Mouse (Mus musculus) bone marrow, adult 2 months (tissue): ENCODE measurements at regions not wholly inside any gene's neighbourhood (a gene's known extent, or its start where the extent isn't known, plus 50 kb on each side); places are given as distances from the start of the nearest gene placed in this dataset.

Experiments used
- H3K27ac ChIP-seq: fragments of 200-500 bp; 2 replicates; pipeline ENCODE4 v1.5.1; 2012; ENCODE audit warnings: low read depth, mild to moderate bottlenecking, control low read depth, inconsistent platforms, low read length; ENCODE audit not compliant: control insufficient read depth, poor library complexity, insufficient read depth
- H3K4me1 ChIP-seq: fragments of 200-500 bp; 2 replicates; pipeline ENCODE4 v1.6.1; 2011; ENCODE audit warnings: low read length; ENCODE audit not compliant: control insufficient read depth, insufficient read depth
- H3K4me3 ChIP-seq: fragments of 200-500 bp; replicated peaks from 2 replicates; pipeline ENCODE3; 2011; ENCODE audit warnings: mild to moderate bottlenecking, low read depth, low read length, control low read depth; ENCODE audit not compliant: control insufficient read depth
- CTCF ChIP-seq: fragments of 200-500 bp; IDR thresholded peaks from 2 replicates; pipeline ENCODE4 v1.5.1; 2011; ENCODE audit warnings: low read length, control low read depth; ENCODE audit not compliant: control insufficient read depth, insufficient read depth
- POLR2A ChIP-seq: fragments of 200-500 bp; IDR thresholded peaks from 2 replicates; pipeline ENCODE4 v1.6.1; 2011; ENCODE audit warnings: low read depth, mild to moderate bottlenecking, control low read depth, low read length, borderline replicate concordance; ENCODE audit not compliant: control insufficient read depth
- WGBS: fragments of 180-500 bp; shearing (Covaris S2); methylation state at CpG from one replicate; pipeline ENCODE4 v1.1.7; 2018; 5-methylcytosine and 5-hydroxymethylcytosine counted together

- TF ChIP-seq POLR2A = no peak
- no peak for TF ChIP-seq CTCF
- Histone ChIP-seq H3K4me3 (no peak overlapping the region), H3K4me1 (no peaks in the 10 kb centered on the region), H3K27ac (no peak overlapping the region)
- WGBS = 84% methylated on average over 3 of the region's 3 CpGs
These were observed 347.2 kb downstream of the Zfp619 start for GRCm38 (mm10) chr7:39864781-39865180.

DNA sequence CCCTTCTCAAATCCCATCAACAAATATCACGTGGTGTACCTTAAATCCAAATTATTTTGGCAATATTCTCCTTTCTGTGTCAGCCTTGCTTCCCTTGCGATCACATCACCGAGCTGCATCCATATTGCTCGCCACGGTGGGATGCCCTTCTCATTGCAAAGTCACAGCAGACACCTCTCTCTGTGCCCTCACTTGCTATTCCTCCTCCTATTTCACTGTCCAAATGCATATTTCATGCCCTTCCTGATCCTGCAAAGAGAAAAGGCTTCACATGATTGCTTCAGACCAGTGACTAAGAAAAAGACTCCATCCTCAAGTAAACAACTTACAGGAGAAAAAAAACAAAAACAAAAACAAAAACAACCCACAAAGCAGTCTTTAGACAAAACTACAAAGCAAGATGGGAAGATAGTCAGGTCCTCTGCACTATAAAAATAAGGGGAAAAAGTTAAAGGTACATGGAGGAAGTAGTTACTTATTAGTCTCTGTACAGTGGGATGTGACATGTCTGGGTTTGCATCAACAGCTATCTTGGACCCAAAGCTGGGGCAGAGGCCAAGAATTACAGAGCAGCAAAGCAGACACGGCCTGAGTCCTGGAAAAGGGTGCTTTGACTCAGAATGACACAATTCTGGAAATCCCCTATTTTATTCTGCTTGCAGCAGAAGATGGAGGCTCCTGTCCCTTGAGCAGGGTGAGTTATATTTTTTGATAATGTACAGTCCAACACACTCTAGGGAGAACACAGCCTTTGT lies 349.3 kb downstream of the Zfp619 start:
- H3K27ac ChIP-seq = no peak overlapping the region
- H3K4me3 ChIP-seq = no peak overlapping the region
- WGBS = 66% methylated on average over 6 of the region's 6 CpGs
- no peak for TF ChIP-seq POLR2A
- TF ChIP-seq CTCF = no peak
- no peaks in the 10 kb centered on the region for H3K4me1 ChIP-seq

DNA sequence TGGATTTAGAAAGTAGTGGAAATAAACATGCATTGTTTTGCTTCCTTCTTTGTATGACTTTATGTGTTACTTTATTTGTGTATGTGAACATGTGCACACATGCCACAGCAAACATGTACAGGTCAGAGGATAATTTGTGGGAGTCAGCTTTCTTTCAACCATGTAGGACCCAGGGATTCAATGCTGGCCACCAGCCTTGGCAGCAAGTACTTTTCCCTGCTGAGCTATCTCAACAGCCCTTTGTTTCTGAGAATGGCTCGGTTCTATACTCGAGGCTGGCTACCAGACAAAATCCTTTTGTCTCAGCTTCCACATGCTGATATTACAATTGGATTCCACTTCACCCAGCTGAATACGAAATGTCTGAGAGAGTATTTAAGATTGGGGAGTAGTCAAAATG lies 349.9 kb downstream of the Zfp619 start:
- Histone ChIP-seq H3K4me3 (no peak overlapping the region), H3K27ac (no peak overlapping the region), H3K4me1 (no peaks in the 10 kb centered on the region)
- no peak for TF ChIP-seq POLR2A
- TF ChIP-seq CTCF = no peak
- 66% methylated on average over 3 of the region's 3 CpGs for WGBS

GRCm38 (mm10) chr7:39882113-39882512 lies 364.5 kb downstream of the Zfp619 start:
- Histone ChIP-seq H3K4me3 (no peak overlapping the region), H3K4me1 (no peaks in the 10 kb centered on the region), H3K27ac (no peak overlapping the region)
- WGBS = 74% methylated on average over 1 of the region's 1 CpGs
- TF ChIP-seq CTCF = no peak
- TF ChIP-seq POLR2A = no peak

- H3K4me3 ChIP-seq = no peak overlapping the region
- WGBS = 84% methylated on average over 7 of the region's 7 CpGs
- no peak for TF ChIP-seq CTCF
- no peak for TF ChIP-seq POLR2A
- H3K4me1 ChIP-seq = no peaks in the 10 kb centered on the region
- no peak overlapping the region for H3K27ac ChIP-seq
These were observed 376.8 kb downstream of the Zfp619 start for GRCm38 (mm10) chr7:39894208-39894896.

GRCm38 (mm10) chr7:39896918-39897317 lies 379.4 kb downstream of the Zfp619 start:
- H3K27ac ChIP-seq = no peak overlapping the region
- no peaks in the 10 kb centered on the region for H3K4me1 ChIP-seq
- no peak overlapping the region for H3K4me3 ChIP-seq
- WGBS = 70% methylated on average over 2 of the region's 2 CpGs
- TF ChIP-seq POLR2A = no peak
- TF ChIP-seq CTCF = no peak

GRCm38 (mm10) chr7:39898268-39898667 lies 380.7 kb downstream of the Zfp619 start:
- TF ChIP-seq POLR2A (no peak), CTCF (no peak)
- H3K27ac ChIP-seq = no peak overlapping the region
- 88% methylated on average over 1 of the region's 1 CpGs for WGBS
- no peak overlapping the region for H3K4me3 ChIP-seq
- no peaks in the 10 kb centered on the region for H3K4me1 ChIP-seq

DNA sequence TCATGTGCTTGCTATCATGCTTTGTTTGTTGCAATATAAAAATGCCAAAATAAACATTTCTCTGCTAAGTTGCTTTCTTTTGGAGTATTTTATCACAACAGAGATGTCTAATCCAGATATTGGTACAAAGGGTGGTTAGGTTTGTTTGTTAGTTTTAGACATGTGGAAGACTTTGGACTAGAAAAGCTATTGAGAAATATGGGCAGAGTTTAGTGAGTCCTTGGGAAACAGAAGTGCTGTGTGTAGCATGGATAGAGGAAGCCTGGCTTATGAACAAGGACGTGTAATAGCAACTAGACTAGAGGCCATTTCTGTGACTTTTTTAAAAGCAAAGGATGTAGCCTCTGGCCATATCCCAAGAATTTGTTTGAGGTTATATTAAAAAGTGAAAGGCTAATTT lies 416.4 kb downstream of the Zfp619 start:
- WGBS = 60% methylated on average over 1 of the region's 1 CpGs
- no peak overlapping the region for H3K4me3 ChIP-seq
- TF ChIP-seq CTCF (no peak), POLR2A (no peak)
- H3K4me1 ChIP-seq = no peaks in the 10 kb centered on the region
- no peak overlapping the region for H3K27ac ChIP-seq
